Mouse (Mus musculus): ENCODE measurements around the gene Ptprf.

DNA sequence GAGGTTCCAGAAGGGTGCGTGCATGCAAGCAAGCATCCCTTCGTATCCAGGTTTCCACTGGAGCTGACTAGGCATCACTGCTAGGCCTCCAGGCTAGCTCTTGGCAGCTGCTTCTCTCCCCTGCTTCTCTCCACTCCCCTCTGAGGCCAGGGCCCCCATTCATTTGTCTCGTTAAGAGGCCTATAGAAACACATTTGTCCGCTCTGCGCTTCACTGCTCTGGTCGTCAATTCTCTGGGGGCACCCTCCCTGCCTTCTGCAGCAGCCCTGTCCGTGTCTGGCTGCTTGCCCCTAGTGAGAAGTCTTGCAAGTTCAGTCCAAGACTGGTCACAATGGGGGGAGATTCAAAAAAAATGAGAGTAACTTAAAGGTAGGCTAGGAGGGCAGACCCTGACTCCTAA, 16.7 kb downstream of the Ptprf start:
- no peak for TF ChIP-seq TAL1 (IDR thresholded peaks at IDR 0.05; ENCODE audit: low read length)
- no peak for TF ChIP-seq GATA1 (IDR thresholded peaks at IDR 0.05; ENCODE audit: low read length)

All from erythroblast, embryonic 14.5 days (primary cell).